Mouse (Mus musculus): ENCODE data around the gene Sp100.
"Not testable (repeated sequence)": the region's sequence is repeated elsewhere in the genome, so short reads cannot be mapped to it uniquely, and the experiment has no call there.

DNA sequence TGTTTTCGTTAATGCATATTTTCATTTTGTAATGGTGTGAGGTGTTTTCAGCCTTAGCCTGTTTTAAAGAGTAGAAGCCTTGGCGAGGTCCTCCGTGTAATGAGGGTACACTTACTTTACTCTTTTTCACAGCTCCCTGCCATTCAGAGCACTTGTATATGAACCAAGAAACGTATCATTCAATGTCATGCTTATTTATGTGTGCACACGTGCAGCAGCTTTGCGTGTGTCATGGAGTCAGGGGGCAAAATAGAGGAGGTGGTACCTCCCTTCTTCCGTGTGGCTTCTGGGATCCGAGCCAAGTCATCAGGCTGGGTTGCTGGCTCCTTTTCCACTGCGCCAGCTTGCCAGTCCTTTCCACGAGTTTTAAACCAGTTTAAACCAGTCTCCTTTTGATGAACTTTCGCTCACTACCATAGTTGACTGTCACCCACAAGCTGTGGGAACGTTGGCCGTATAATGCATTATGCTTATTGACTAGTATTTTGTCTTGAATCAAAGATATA lies 2.0 kb downstream of the Sp100 start:
- TF ChIP-seq EP300, CTCF (IDR thresholded peaks at IDR 0.05): not testable (repeated sequence)
